Mouse (Mus musculus) midbrain, embryonic 12.5 days (tissue): Measurements from ENCODE around the gene Rgp1. TPM values are rescaled to one million over a fixed set of nuclear protein-coding genes. Genes with fewer than 3 reads are reported as not detected.

Source experiments
- ATAC-seq: fragments of 200-750 bp; cut with Nextera tagmentation; 2 replicates; pipeline ENCODE4 v1.8.0; 2017; ENCODE audit warnings: low read depth, moderate TSS enrichment, moderate library complexity; ENCODE audit not compliant: low FRiP score
- H3K27ac ChIP-seq: fragments of 300-500 bp; sonication (generic); replicated peaks from 2 replicates; pipeline ENCODE4 v1.5.1; 2016; ENCODE audit warnings: mild to moderate bottlenecking
- H3K27me3 ChIP-seq: fragments of 300-500 bp; sonication (generic); 2 replicates; pipeline ENCODE4 v1.6.1; 2016; ENCODE audit warnings: mild to moderate bottlenecking
- H3K36me3 ChIP-seq: fragments of 300-500 bp; sonication (generic); 2 replicates; pipeline ENCODE4 v1.6.1; 2016
- H3K4me1 ChIP-seq: fragments of 300-500 bp; sonication (generic); 2 replicates; pipeline ENCODE4 v1.6.1; 2016
- H3K4me2 ChIP-seq: fragments of 300-500 bp; sonication (generic); replicated peaks from 2 replicates; pipeline ENCODE4 v1.6.1; 2016; ENCODE audit warnings: mild to moderate bottlenecking, moderate library complexity
- H3K4me3 ChIP-seq: fragments of 300-500 bp; sonication (generic); 2 replicates; pipeline ENCODE4 v1.5.1; 2016; ENCODE audit warnings: mild to moderate bottlenecking
- H3K9ac ChIP-seq: fragments of 300-500 bp; sonication (generic); replicated peaks from 2 replicates; pipeline ENCODE4 v1.6.1; 2016; ENCODE audit warnings: mild to moderate bottlenecking, moderate library complexity
- H3K9me3 ChIP-seq: fragments of 300-500 bp; sonication (generic); 2 replicates; pipeline ENCODE4 v1.6.1; 2016; ENCODE audit warnings: mild to moderate bottlenecking
- WGBS: fragments of 180-500 bp; shearing (Covaris S2); methylation state at CpG from one replicate; pipeline ENCODE4 v1.1.7; 2016; 5-methylcytosine and 5-hydroxymethylcytosine counted together
- microRNA-seq: library from miRNA; unstranded; fragments of <30 nt; microRNA quantifications from one replicate; pipeline ENCODE4, GENCODE M21; 2017
- polyA plus RNA-seq: library from polyadenylated mRNA; unstranded; fragments of >200 nt; fragmentation: Nextera tagmentation; extraction: Ambion mirVana; gene quantifications from 2 replicates; pipeline ENCODE4 v1.2.1, GENCODE M21; 2016

Rgp1 gene
- polyA plus RNA-seq, 1 experiment from 2014 or later, result 31.8 TPM

DNA sequence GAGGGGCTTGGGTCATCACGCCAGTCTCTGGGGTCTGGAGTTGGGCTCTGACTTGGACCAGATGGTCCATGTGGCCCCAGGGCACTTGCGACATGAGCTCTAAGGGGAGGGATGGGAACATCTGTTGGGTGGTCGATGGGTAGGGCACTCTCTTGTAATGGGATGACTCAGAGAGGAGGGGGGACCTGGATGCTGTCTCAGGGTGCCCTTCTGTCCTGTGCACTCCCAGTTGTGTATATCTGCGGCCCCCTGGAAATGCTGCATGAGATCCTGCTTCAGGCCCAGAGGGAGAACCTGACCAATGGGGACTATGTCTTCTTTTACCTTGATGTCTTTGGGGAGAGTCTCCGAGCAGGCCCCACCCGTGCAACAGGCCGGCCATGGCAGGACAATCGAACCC lies 54.8 kb downstream of the Rgp1 start:
- Histone ChIP-seq H3K9ac (no peak overlapping the region), H3K4me3 (no peak overlapping the region), H3K27me3 (peaks cover 20% of the 10 kb centered on the region), H3K4me1 (peaks cover 34% of the 10 kb centered on the region), H3K9me3 (no peaks in the 10 kb centered on the region), H3K27ac (0 out of 2 replicates have a peak overlapping the region, but pooled peaks have one; percentile 10), H3K4me2 (peak overlapping the region; percentile 80), H3K36me3 (no peaks in the 10 kb centered on the region)
- ATAC-seq, result no peak
- WGBS, result 79% methylated on average over 8 of the region's 8 CpGs

DNA sequence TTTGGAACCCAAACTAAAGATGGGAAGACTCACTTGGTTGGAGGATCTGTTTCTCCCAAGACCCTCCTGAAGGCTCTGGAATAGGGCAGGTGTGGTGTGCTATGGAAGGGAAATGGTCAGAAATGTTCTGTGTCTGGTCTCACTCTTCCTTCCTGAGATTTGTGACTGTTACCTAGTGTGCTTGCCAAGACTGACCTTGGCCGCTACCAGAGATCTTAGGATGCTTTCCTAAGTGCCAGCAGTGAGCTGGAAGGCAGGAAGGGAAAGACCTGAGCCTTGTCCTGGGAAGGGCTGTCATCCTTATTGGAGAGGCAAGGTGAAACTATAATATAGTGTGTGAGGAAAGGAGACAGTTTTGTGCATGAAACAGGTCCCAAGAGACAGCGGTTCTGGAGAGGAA lies 55.2 kb downstream of the Rgp1 start:
- 94% methylated on average over 2 of the region's 2 CpGs for WGBS
- H3K36me3 ChIP-seq, result no peaks in the 10 kb centered on the region
- no peak for ATAC-seq
- no peak overlapping the region for H3K9ac ChIP-seq
- H3K4me1 ChIP-seq, result peaks cover 34% of the 10 kb centered on the region
- 0 out of 2 replicates have a peak overlapping the region, but pooled peaks have one; percentile 5 for H3K27ac ChIP-seq
- H3K27me3 ChIP-seq, result peaks cover 16% of the 10 kb centered on the region
- H3K4me2 ChIP-seq, result peak overlapping the region; percentile 80
- H3K9me3 ChIP-seq, result no peaks in the 10 kb centered on the region
- no peak overlapping the region for H3K4me3 ChIP-seq

DNA sequence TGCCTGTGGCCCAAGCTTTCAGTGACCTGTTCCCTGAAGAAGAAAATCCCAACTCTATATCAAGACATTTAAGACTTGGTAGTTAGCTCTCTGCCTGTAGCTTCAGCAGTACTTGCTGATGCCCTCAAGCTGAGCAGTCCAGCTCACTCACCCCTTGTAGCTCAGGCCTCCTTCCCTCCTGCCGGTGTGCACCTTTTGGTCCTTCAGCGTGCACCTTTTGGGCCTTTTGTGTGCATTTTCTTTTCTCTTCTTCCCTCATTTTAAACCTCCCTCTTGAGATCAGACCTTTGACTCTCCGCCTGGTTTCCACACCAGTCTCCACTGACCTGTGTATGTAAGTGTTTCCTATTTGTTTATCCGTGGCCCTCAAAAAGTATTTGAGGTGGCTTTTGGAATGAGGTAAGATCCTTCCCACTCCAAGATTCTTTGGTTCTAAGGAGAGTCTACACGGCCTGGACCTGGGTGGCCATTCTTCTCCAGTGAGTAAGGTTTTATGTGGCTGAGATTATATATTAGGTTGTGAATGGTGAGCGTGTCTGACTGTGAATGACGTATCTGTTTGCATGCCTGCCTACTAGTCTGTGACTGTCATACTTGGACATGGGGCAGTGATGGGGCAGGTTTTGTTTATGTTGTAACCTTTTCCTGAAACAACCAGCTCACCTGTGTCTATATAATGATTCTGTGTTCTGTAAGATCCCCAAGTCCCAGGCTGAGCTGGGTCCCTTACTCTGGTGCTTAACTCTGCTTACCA lies 56.3 kb downstream of the Rgp1 start:
- H3K9ac ChIP-seq, result no peak overlapping the region
- H3K4me2 ChIP-seq, result no peak overlapping the region

DNA sequence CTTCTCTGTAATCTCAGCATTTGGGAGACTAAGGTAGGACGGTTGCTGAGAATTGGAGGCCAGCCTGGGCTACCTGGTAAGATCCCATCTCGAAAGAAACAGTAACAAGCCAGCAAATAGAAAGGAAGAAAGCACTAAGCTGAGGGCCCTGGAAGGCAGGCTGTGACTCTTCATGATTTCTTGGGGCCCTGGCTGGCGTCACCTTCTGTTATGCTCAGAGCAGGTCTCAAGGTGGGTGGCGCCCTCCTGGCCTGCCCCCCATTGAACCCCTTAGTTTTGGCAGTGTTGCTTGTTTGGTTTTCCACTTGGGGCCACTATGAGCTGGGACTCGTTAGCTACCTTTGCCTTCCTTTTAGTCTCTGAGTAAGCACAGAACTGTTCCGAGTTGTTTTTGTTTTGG lies 58.2 kb downstream of the Rgp1 start:
- H3K27ac ChIP-seq, result no peak overlapping the region
- 79% methylated on average over 6 of the region's 6 CpGs for WGBS
- no peaks in the 10 kb centered on the region for H3K36me3 ChIP-seq
- H3K4me2 ChIP-seq, result no peak overlapping the region
- H3K27me3 ChIP-seq, result peaks cover 16% of the 10 kb centered on the region
- no peak overlapping the region for H3K9ac ChIP-seq
- no peaks in the 10 kb centered on the region for H3K9me3 ChIP-seq
- no peak overlapping the region for H3K4me3 ChIP-seq
- ATAC-seq, result no peak
- H3K4me1 ChIP-seq, result peaks cover 23% of the 10 kb centered on the region

More for the DNA sequence above, 56.3 kb downstream of the Rgp1 start:
- peaks cover 16% of the 10 kb centered on the region for H3K27me3 ChIP-seq
- H3K36me3 ChIP-seq, result no peaks in the 10 kb centered on the region
- no peak overlapping the region for H3K27ac ChIP-seq
- no peaks in the 10 kb centered on the region for H3K9me3 ChIP-seq
- H3K4me1 ChIP-seq, result peaks cover 34% of the 10 kb centered on the region
- WGBS, result 87% methylated on average over 7 of the region's 7 CpGs
- no peak for ATAC-seq
- no peak overlapping the region for H3K4me3 ChIP-seq

Small RNA genes lying within 50 kb of the gene (microRNA-seq; reads per million reads assigned to microRNA genes)
- gene Gm25262, result not detected

Other genes starting within 250 kb of the Rgp1 start
- gene Rusc2, start 196.7 kb upstream of the Rgp1 start, polyA plus RNA-seq, result 45.2 and 47.3 TPM in 2 replicates
- gene Fam166b, start 149.6 kb upstream of the Rgp1 start, polyA plus RNA-seq, result 0.28 and 0.38 TPM in 2 replicates
- 12.7 and 15.0 TPM in 2 replicates for gene Tesk1, start 136.8 kb upstream of the Rgp1 start, polyA plus RNA-seq
- 2.0 and 2.9 TPM in 2 replicates for gene Cd72, start 124.1 kb upstream of the Rgp1 start, polyA plus RNA-seq
- gene Sit1, start 95.0 kb upstream of the Rgp1 start, polyA plus RNA-seq, result not detected in 2 replicates
- 45.0 and 47.9 TPM in 2 replicates for gene Ccdc107, start 85.8 kb upstream of the Rgp1 start, polyA plus RNA-seq
- 33.1 TPM in 2 replicates for gene Arhgef39, start 79.0 kb upstream of the Rgp1 start, polyA plus RNA-seq
- 0.52 and 0.61 TPM in 2 replicates for gene Car9, start 71.7 kb upstream of the Rgp1 start, polyA plus RNA-seq
- 46.0 and 61.3 TPM in 2 replicates for gene Tpm2, start 55.0 kb upstream of the Rgp1 start, polyA plus RNA-seq
- 48.8 and 64.1 TPM in 2 replicates for gene Creb3, start 16.4 kb upstream of the Rgp1 start, polyA plus RNA-seq
- 64.5 and 64.6 TPM in 2 replicates for gene Tln1, start 16.0 kb upstream of the Rgp1 start, polyA plus RNA-seq
- gene Gba2, start 158 bp downstream of the Rgp1 start, polyA plus RNA-seq, result 49.2 and 52.6 TPM in 2 replicates
- gene Msmp, start 5.8 kb downstream of the Rgp1 start, polyA plus RNA-seq, result 0.51 and 1.8 TPM in 2 replicates
- gene Npr2, start 53.2 kb downstream of the Rgp1 start, polyA plus RNA-seq, result 24.9 TPM in 2 replicates
- 3.9 TPM in 2 replicates for gene Spag8, start 74.9 kb downstream of the Rgp1 start, polyA plus RNA-seq
- gene Hint2, start 77.8 kb downstream of the Rgp1 start, polyA plus RNA-seq, result 70.6 and 71.8 TPM in 2 replicates
- gene Tmem8b, start 90.3 kb downstream of the Rgp1 start, polyA plus RNA-seq, result 11.9 and 14.7 TPM in 2 replicates
- gene Fam221b, start 90.4 kb downstream of the Rgp1 start, polyA plus RNA-seq, result 2.8 and 2.9 TPM in 2 replicates
- not detected in 2 replicates for gene Olfr70, start 122.1 kb downstream of the Rgp1 start, polyA plus RNA-seq
- gene Olfr71, start 131.5 kb downstream of the Rgp1 start, polyA plus RNA-seq, result not detected in 2 replicates
- gene Hrct1, start 148.5 kb downstream of the Rgp1 start, polyA plus RNA-seq, result 0.11 and 0.16 TPM in 2 replicates
- gene Spaar, start 151.3 kb downstream of the Rgp1 start, polyA plus RNA-seq, result not detected in 2 replicates
- gene Olfr159, start 192.3 kb downstream of the Rgp1 start, polyA plus RNA-seq, result not detected in 2 replicates
- gene Olfr156, start 245.2 kb downstream of the Rgp1 start, polyA plus RNA-seq, result not detected in 2 replicates